Mouse (Mus musculus): ENCODE results near the gene Zbtb18. TPM values are rescaled to one million over a fixed set of nuclear protein-coding genes. Genes with fewer than 3 reads are reported as not detected.

Zbtb18 gene
- total RNA-seq, 2 experiments from 2014 or later: 21.2 to 24.1 TPM

GRCm38 (mm10) chr1:177484280-177484679 is 42.1 kb downstream of the Zbtb18 start:
- DNase-seq: no peak

GRCm38 (mm10) chr1:177484680-177485079 is 42.5 kb downstream of the Zbtb18 start:
- no peak for DNase-seq

GRCm38 (mm10) chr1:177489844-177490243 is 47.7 kb downstream of the Zbtb18 start:
- DNase-seq: no peak

GRCm38 (mm10) chr1:177490808-177491207 is 48.7 kb downstream of the Zbtb18 start:
- no peak for DNase-seq

GRCm38 (mm10) chr1:177491280-177491679 is 49.1 kb downstream of the Zbtb18 start:
- DNase-seq: no peak

GRCm38 (mm10) chr1:177494306-177494705 is 52.2 kb downstream of the Zbtb18 start:
- no peak for DNase-seq

GRCm38 (mm10) chr1:177494913-177495542 is 52.9 kb downstream of the Zbtb18 start:
- no peak for DNase-seq

Other genes starting within 250 kb of the Zbtb18 start
- 10 to 100 TPM; 28.3 to 29.6 TPM for gene Akt3, start 184.1 kb upstream of the Zbtb18 start, total RNA-seq (2021)

Data from adrenal gland, postnatal 36 days (tissue).